Mouse (Mus musculus) neural tube, embryonic 12.5 days (tissue): Measurements from ENCODE around the gene Zfp791. TPM values are rescaled to one million over a fixed set of nuclear protein-coding genes. Genes with fewer than 3 reads are reported as not detected.
"Not testable (repeated sequence)": the region's sequence is repeated elsewhere in the genome, so short reads cannot be mapped to it uniquely, and the experiment has no call there.

Source experiments
- ATAC-seq: fragments of 200-750 bp; cut with Nextera tagmentation; 2 replicates; pipeline ENCODE4 v1.8.0; 2017; ENCODE audit warnings: low read depth, mild to moderate bottlenecking, moderate TSS enrichment, moderate library complexity; ENCODE audit not compliant: low FRiP score
- H3K27ac ChIP-seq: fragments of 300-500 bp; sonication (generic); 2 replicates; pipeline ENCODE4 v1.5.1; 2016
- H3K27me3 ChIP-seq: fragments of 300-500 bp; sonication (generic); replicated peaks from 2 replicates; pipeline ENCODE4 v1.6.1; 2016; ENCODE audit warnings: mild to moderate bottlenecking
- H3K36me3 ChIP-seq: fragments of 300-500 bp; sonication (generic); 2 replicates; pipeline ENCODE4 v1.6.1; 2016; ENCODE audit warnings: mild to moderate bottlenecking
- H3K4me1 ChIP-seq: fragments of 300-500 bp; sonication (generic); 2 replicates; pipeline ENCODE4 v1.6.1; 2016
- H3K4me2 ChIP-seq: fragments of 300-500 bp; sonication (generic); replicated peaks from 2 replicates; pipeline ENCODE4 v1.6.1; 2016; ENCODE audit warnings: mild to moderate bottlenecking
- H3K4me3 ChIP-seq: fragments of 300-500 bp; sonication (generic); 2 replicates; pipeline ENCODE4 v1.5.1; 2016
- H3K9ac ChIP-seq: fragments of 300-500 bp; sonication (generic); 2 replicates; pipeline ENCODE4 v1.6.1; 2016; ENCODE audit warnings: mild to moderate bottlenecking
- H3K9me3 ChIP-seq: fragments of 300-500 bp; sonication (generic); 2 replicates; pipeline ENCODE4 v1.6.1; 2016; ENCODE audit warnings: mild to moderate bottlenecking
- WGBS: fragments of 180-500 bp; shearing (Covaris S2); methylation state at CpG from one replicate; pipeline ENCODE4 v1.1.7; 2016; 5-methylcytosine and 5-hydroxymethylcytosine counted together
- polyA plus RNA-seq: library from polyadenylated mRNA; unstranded; fragments of >200 nt; fragmentation: Nextera tagmentation; extraction: Ambion mirVana; gene quantifications from 2 replicates; pipeline ENCODE4 v1.2.1, GENCODE M21; 2016

The Zfp791 gene
- polyA plus RNA-seq, 1 experiment from 2014 or later, result 1.4 TPM

- 87% methylated on average over 4 of the region's 4 CpGs for WGBS
- H3K4me1 ChIP-seq, result no peaks in the 10 kb centered on the region
- no peak for ATAC-seq
- H3K4me2 ChIP-seq, result no peak overlapping the region
- H3K27me3 ChIP-seq, result no peaks in the 10 kb centered on the region
- 0 out of 2 replicates have a peak, but pooled peaks cover 6% of the 10 kb centered on the region for H3K9me3 ChIP-seq
- no peak overlapping the region for H3K27ac ChIP-seq
- H3K4me3 ChIP-seq, result no peak overlapping the region
- H3K9ac ChIP-seq, result no peak overlapping the region
- peaks cover 26% of the 10 kb centered on the region for H3K36me3 ChIP-seq
These were observed 22.7 kb downstream of the Zfp791 start for GRCm38 (mm10) chr8:85100076-85100665.

GRCm38 (mm10) chr8:85096850-85097249, 26.0 kb downstream of the Zfp791 start:
- ATAC-seq, result no peak
- Histone ChIP-seq H3K9ac (no peak overlapping the region), H3K27ac (no peak overlapping the region), H3K27me3 (no peaks in the 10 kb centered on the region), H3K4me1 (no peaks in the 10 kb centered on the region), H3K36me3 (peaks cover 35% of the 10 kb centered on the region), H3K9me3 (0 out of 2 replicates have a peak, but pooled peaks cover 3% of the 10 kb centered on the region), H3K4me2 (no peak overlapping the region), H3K4me3 (no peak overlapping the region)
- WGBS, result 90% methylated on average over 4 of the region's 4 CpGs

- Histone ChIP-seq H3K4me3 (no peak overlapping the region), H3K4me2 (no peak overlapping the region), H3K4me1 (no peaks in the 10 kb centered on the region), H3K36me3 (peaks cover 37% of the 10 kb centered on the region), H3K9me3 (no peaks in the 10 kb centered on the region), H3K27ac (no peak overlapping the region), H3K9ac (no peak overlapping the region), H3K27me3 (no peaks in the 10 kb centered on the region)
- WGBS, result 95% methylated on average over 16 of the region's 16 CpGs
- ATAC-seq, result no peak
These were observed 26.7 kb downstream of the Zfp791 start for GRCm38 (mm10) chr8:85096196-85096595.

- no peaks in the 10 kb centered on the region for H3K4me1 ChIP-seq
- no peaks in the 10 kb centered on the region for H3K9me3 ChIP-seq
- H3K4me3 ChIP-seq, result no peak overlapping the region
- no peak overlapping the region for H3K9ac ChIP-seq
- no peak overlapping the region for H3K4me2 ChIP-seq
- H3K27me3 ChIP-seq, result no peaks in the 10 kb centered on the region
- 95% methylated on average over 7 of the region's 7 CpGs for WGBS
- H3K36me3 ChIP-seq, result peaks cover 43% of the 10 kb centered on the region
- no peak overlapping the region for H3K27ac ChIP-seq
- ATAC-seq, result no peak
These were observed 27.3 kb downstream of the Zfp791 start for GRCm38 (mm10) chr8:85095566-85095965.

GRCm38 (mm10) chr8:85095051-85095450, 27.8 kb downstream of the Zfp791 start:
- no peak for ATAC-seq
- Histone ChIP-seq H3K27me3 (no peaks in the 10 kb centered on the region), H3K4me2 (no peak overlapping the region), H3K9me3 (no peaks in the 10 kb centered on the region), H3K4me3 (no peak overlapping the region), H3K4me1 (no peaks in the 10 kb centered on the region), H3K27ac (no peak overlapping the region), H3K9ac (no peak overlapping the region), H3K36me3 (peaks cover 43% of the 10 kb centered on the region)
- WGBS, result 93% methylated on average over 13 of the region's 13 CpGs

GRCm38 (mm10) chr8:85091526-85092090, 31.3 kb downstream of the Zfp791 start:
- no peak overlapping the region for H3K4me2 ChIP-seq
- H3K4me1 ChIP-seq, result no peaks in the 10 kb centered on the region
- H3K9ac ChIP-seq, result no peak overlapping the region
- peaks cover 42% of the 10 kb centered on the region for H3K36me3 ChIP-seq
- no peaks in the 10 kb centered on the region for H3K9me3 ChIP-seq
- H3K27ac ChIP-seq, result no peak overlapping the region
- H3K27me3 ChIP-seq, result no peaks in the 10 kb centered on the region
- no peak for ATAC-seq
- H3K4me3 ChIP-seq, result no peak overlapping the region
- WGBS, result 33% methylated on average over 21 of the region's 21 CpGs

- H3K4me2 ChIP-seq, result no peak overlapping the region
- H3K9me3 ChIP-seq, result no peaks in the 10 kb centered on the region
- H3K27ac ChIP-seq, result no peak overlapping the region
- H3K4me1 ChIP-seq, result no peaks in the 10 kb centered on the region
- 92% methylated on average over 11 of the region's 11 CpGs for WGBS
- no peak for ATAC-seq
- no peak overlapping the region for H3K4me3 ChIP-seq
- H3K27me3 ChIP-seq, result no peaks in the 10 kb centered on the region
- no peak overlapping the region for H3K9ac ChIP-seq
- H3K36me3 ChIP-seq, result peaks cover 36% of the 10 kb centered on the region
These were observed 32.0 kb downstream of the Zfp791 start for GRCm38 (mm10) chr8:85090856-85091255.

GRCm38 (mm10) chr8:85088771-85089170, 34.1 kb downstream of the Zfp791 start:
- ATAC-seq, result no peak
- no peaks in the 10 kb centered on the region for H3K9me3 ChIP-seq
- H3K27me3 ChIP-seq, result no peaks in the 10 kb centered on the region
- peaks cover 33% of the 10 kb centered on the region for H3K36me3 ChIP-seq
- no peak overlapping the region for H3K4me3 ChIP-seq
- no peak overlapping the region for H3K4me2 ChIP-seq
- 84% methylated on average over 2 of the region's 2 CpGs for WGBS
- 0 out of 2 replicates have a peak, but pooled peaks cover 2% of the 10 kb centered on the region for H3K4me1 ChIP-seq
- H3K27ac ChIP-seq, result no peak overlapping the region
- no peak overlapping the region for H3K9ac ChIP-seq

GRCm38 (mm10) chr8:85086238-85086637, 36.7 kb downstream of the Zfp791 start:
- H3K4me2 ChIP-seq, result no peak overlapping the region
- peaks cover 21% of the 10 kb centered on the region for H3K4me1 ChIP-seq
- no peak overlapping the region for H3K27ac ChIP-seq
- WGBS, result 79% methylated on average over 3 of the region's 3 CpGs
- no peaks in the 10 kb centered on the region for H3K27me3 ChIP-seq
- no peaks in the 10 kb centered on the region for H3K9me3 ChIP-seq
- H3K4me3 ChIP-seq, result no peak overlapping the region
- no peak for ATAC-seq
- peaks cover 30% of the 10 kb centered on the region for H3K36me3 ChIP-seq
- H3K9ac ChIP-seq, result no peak overlapping the region

GRCm38 (mm10) chr8:85084633-85085032, 38.3 kb downstream of the Zfp791 start:
- Histone ChIP-seq H3K36me3 (peaks cover 24% of the 10 kb centered on the region), H3K27me3 (no peaks in the 10 kb centered on the region), H3K9ac (no peak overlapping the region), H3K4me1 (peaks cover 26% of the 10 kb centered on the region), H3K4me2 (0 out of 2 replicates have a peak overlapping the region, but pooled peaks have one; percentile 91), H3K4me3 (no peak overlapping the region), H3K9me3 (no peaks in the 10 kb centered on the region), H3K27ac (no peak overlapping the region)
- 89% methylated on average over 8 of the region's 8 CpGs for WGBS
- ATAC-seq, result no peak

- Histone ChIP-seq H3K36me3 (peaks cover 18% of the 10 kb centered on the region), H3K4me3 (peak within 1 kb of the TSS; percentile 57), H3K4me1 (peaks cover 30% of the 10 kb centered on the region), H3K4me2 (peak within 1 kb of the TSS; percentile 91), H3K9me3 (no peaks in the 10 kb centered on the region), H3K27me3 (no peaks in the 10 kb centered on the region), H3K27ac (no peak within 1 kb of the TSS), H3K9ac (peak within 1 kb of the TSS; percentile 74)
- ATAC-seq, result peak; percentile 72
- 1% methylated on average over 30 of the region's 30 CpGs for WGBS
These were observed 39.6 kb downstream of the Zfp791 start, which contains the start of gene Man2b1 for GRCm38 (mm10) chr8:85083108-85083813. Gene Man2b1 (plus strand): TSS chr8:85083270.

- not testable (repeated sequence) for H3K9me3 ChIP-seq, H3K27ac ChIP-seq, H3K27me3 ChIP-seq, H3K4me3 ChIP-seq, H3K9ac ChIP-seq, ATAC-seq
- H3K36me3 ChIP-seq, result peaks cover 16% of the 10 kb centered on the region
- H3K4me2 ChIP-seq, result peak overlapping the region; percentile 4; the same call in 1 of the 2 replicates
- 92% methylated on average over 4 of the region's 4 CpGs for WGBS
- H3K4me1 ChIP-seq, result peaks cover 32% of the 10 kb centered on the region
These were observed 40.7 kb downstream of the Zfp791 start for GRCm38 (mm10) chr8:85082169-85082568.
